Mouse (Mus musculus) intestine, embryonic 16.5 days (tissue): ENCODE results near the gene Triobp. TPM values are rescaled to one million over a fixed set of nuclear protein-coding genes. Genes with fewer than 3 reads are reported as not detected.
A peak's percentile ranks its signal among the peaks of the same experiment; 100 is the strongest.

Experiments
- ATAC-seq: fragments of 200-750 bp; cut with Nextera tagmentation; 2 replicates; pipeline ENCODE4 v1.8.0; 2017; ENCODE audit warnings: moderate TSS enrichment, moderate library complexity
- H3K27ac ChIP-seq: fragments of 300-500 bp; sonication (generic); 2 replicates; pipeline ENCODE4 v1.5.1; 2014; ENCODE audit warnings: mild to moderate bottlenecking, low read length
- H3K27me3 ChIP-seq: fragments of 300-500 bp; sonication (generic); replicated peaks from 2 replicates; pipeline ENCODE4 v1.6.1; 2014; ENCODE audit warnings: low read length, control low read depth, mixed read lengths; ENCODE audit not compliant: control insufficient read depth, insufficient read depth
- H3K36me3 ChIP-seq: fragments of 300-500 bp; sonication (generic); 2 replicates; pipeline ENCODE4 v1.6.1; 2014; ENCODE audit warnings: low read length, control low read depth; ENCODE audit not compliant: control insufficient read depth, insufficient read depth
- H3K4me1 ChIP-seq: fragments of 300-500 bp; sonication (generic); 2 replicates; pipeline ENCODE4 v1.6.1; 2014; ENCODE audit warnings: low read length, control low read depth, mixed read lengths; ENCODE audit not compliant: control insufficient read depth, insufficient read depth
- H3K4me2 ChIP-seq: fragments of 300-500 bp; sonication (generic); 2 replicates; pipeline ENCODE4 v1.6.1; 2014; ENCODE audit warnings: low read depth, low read length, control low read depth
- H3K4me3 ChIP-seq: fragments of 300-500 bp; sonication (generic); 2 replicates; pipeline ENCODE4 v1.5.1; 2014; ENCODE audit warnings: mild to moderate bottlenecking, low read length
- H3K9ac ChIP-seq: fragments of 300-500 bp; sonication (generic); 2 replicates; pipeline ENCODE4 v1.6.1; 2014; ENCODE audit warnings: low read depth, low read length
- H3K9me3 ChIP-seq: fragments of 300-500 bp; sonication (generic); 2 replicates; pipeline ENCODE4 v1.6.1; 2016; ENCODE audit warnings: low read length, control low read depth; ENCODE audit not compliant: control insufficient read depth
- WGBS: fragments of 180-500 bp; shearing (Covaris S2); extraction: QIAGEN DNeasy Blood & Tissue Kit; methylation state at CpG from one replicate; pipeline ENCODE4 v1.1.7; 2014; 5-methylcytosine and 5-hydroxymethylcytosine counted together
- polyA plus RNA-seq: library from polyadenylated mRNA; unstranded; fragments of >200 nt; fragmentation: Nextera tagmentation; extraction: Ambion mirVana; gene quantifications from 2 replicates; pipeline ENCODE4 v1.2.1, GENCODE M21; 2015

Triobp gene
- polyA plus RNA-seq, result 54.3 and 58.7 TPM in 2 replicates

- Histone ChIP-seq H3K36me3 (no peaks in the 10 kb centered on the region), H3K9ac (peak within 1 kb of the TSS; percentile 63)
- ATAC-seq, result peak; percentile 98
Measured at GRCm38 (mm10) chr15:78947657-78948056, at the start of gene Triobp. TSS of gene Triobp (plus strand) at chr15:78947724.

GRCm38 (mm10) chr15:78898507-78899001, 49.0 kb upstream of the Triobp start:
- H3K27ac ChIP-seq, result peak overlapping the region; percentile 79
- peaks cover 64% of the 10 kb centered on the region for H3K4me1 ChIP-seq
- ATAC-seq, result no peak
- WGBS, result 54% methylated on average over 6 of the region's 6 CpGs
- H3K36me3 ChIP-seq, result no peaks in the 10 kb centered on the region; the same call in 1 of the 2 replicates
- no peaks in the 10 kb centered on the region for H3K9me3 ChIP-seq
- H3K4me3 ChIP-seq, result 0 out of 2 replicates have a peak overlapping the region, but pooled peaks have one; percentile 7
- H3K27me3 ChIP-seq, result no peaks in the 10 kb centered on the region
- peak overlapping the region; percentile 73 for H3K4me2 ChIP-seq
- peak overlapping the region; percentile 85; the same call in 1 of the 2 replicates for H3K9ac ChIP-seq

More at GRCm38 (mm10) chr15:78947657-78948056, at the start of gene Triobp:
- H3K4me1 ChIP-seq, result peaks cover 14% of the 10 kb centered on the region
- peak within 1 kb of the TSS; percentile 84 for H3K4me2 ChIP-seq
- peaks cover 3% of the 10 kb centered on the region for H3K27me3 ChIP-seq
- peak within 1 kb of the TSS; percentile 52 for H3K4me3 ChIP-seq
- H3K27ac ChIP-seq, result no peak within 1 kb of the TSS
- WGBS, result under 1% methylated on average over 24 of the region's 24 CpGs
- H3K9me3 ChIP-seq, result no peaks in the 10 kb centered on the region

- Histone ChIP-seq H3K36me3 (peaks cover under 1% of the 10 kb centered on the region; the same call in 1 of the 2 replicates), H3K9ac (peak within 1 kb of the TSS; percentile 85), H3K9me3 (no peaks in the 10 kb centered on the region), H3K4me3 (peak within 1 kb of the TSS; percentile 84), H3K27me3 (no peaks in the 10 kb centered on the region), H3K27ac (peak within 1 kb of the TSS; percentile 79), H3K4me2 (peak within 1 kb of the TSS; percentile 73), H3K4me1 (peaks cover 57% of the 10 kb centered on the region)
- no peak for ATAC-seq
- 4% methylated on average over 20 of the region's 20 CpGs for WGBS
Measured at GRCm38 (mm10) chr15:78899409-78899739, 48.1 kb upstream of the Triobp start, which contains the start of gene Gm49510. TSS of gene Gm49510 (plus strand) at chr15:78899667.

GRCm38 (mm10) chr15:78899740-78900584, 47.6 kb upstream of the Triobp start, which contains the start of gene Sh3bp1:
TSS of gene Sh3bp1 (plus strand) at chr15:78899768.
- 2% methylated on average over 47 of the region's 47 CpGs for WGBS
- H3K36me3 ChIP-seq, result peaks cover 2% of the 10 kb centered on the region; the same call in 1 of the 2 replicates
- no peaks in the 10 kb centered on the region for H3K27me3 ChIP-seq
- peak within 1 kb of the TSS; percentile 73 for H3K4me2 ChIP-seq
- H3K9me3 ChIP-seq, result no peaks in the 10 kb centered on the region
- peak within 1 kb of the TSS; percentile 85 for H3K9ac ChIP-seq
- H3K4me3 ChIP-seq, result peak within 1 kb of the TSS; percentile 84
- peaks cover 51% of the 10 kb centered on the region for H3K4me1 ChIP-seq
- peak within 1 kb of the TSS; percentile 79 for H3K27ac ChIP-seq
- peak; percentile 57 for ATAC-seq

GRCm38 (mm10) chr15:78900585-78901421, 46.7 kb upstream of the Triobp start:
- Histone ChIP-seq H3K27me3 (no peaks in the 10 kb centered on the region), H3K9ac (peak overlapping the region; percentile 85), H3K4me3 (peak overlapping the region; percentile 84), H3K27ac (peak overlapping the region; percentile 79), H3K36me3 (0 out of 2 replicates have a peak, but pooled peaks cover 2% of the 10 kb centered on the region), H3K4me1 (peaks cover 46% of the 10 kb centered on the region), H3K9me3 (no peaks in the 10 kb centered on the region), H3K4me2 (peak overlapping the region; percentile 73)
- peak; percentile 11; the same call in 1 of the 2 replicates for ATAC-seq
- 17% methylated on average over 18 of the region's 18 CpGs for WGBS

- peak overlapping the region; percentile 10; the same call in 1 of the 2 replicates for H3K27ac ChIP-seq
- H3K9me3 ChIP-seq, result no peaks in the 10 kb centered on the region
- no peak for ATAC-seq
- WGBS, result 47% methylated on average over 8 of the region's 8 CpGs
- no peaks in the 10 kb centered on the region for H3K27me3 ChIP-seq
- peaks cover 40% of the 10 kb centered on the region for H3K4me1 ChIP-seq
- peak overlapping the region; percentile 85 for H3K9ac ChIP-seq
- peak overlapping the region; percentile 84 for H3K4me3 ChIP-seq
- H3K36me3 ChIP-seq, result 0 out of 2 replicates have a peak, but pooled peaks cover 2% of the 10 kb centered on the region
- peak overlapping the region; percentile 73 for H3K4me2 ChIP-seq
Measured at GRCm38 (mm10) chr15:78901422-78901789, 46.1 kb upstream of the Triobp start.

GRCm38 (mm10) chr15:78903243-78903642, 44.3 kb upstream of the Triobp start:
- 3% methylated on average over 2 of the region's 2 CpGs for WGBS
- H3K27ac ChIP-seq, result no peak overlapping the region
- H3K9ac ChIP-seq, result peak overlapping the region; percentile 57
- peaks cover 28% of the 10 kb centered on the region for H3K4me1 ChIP-seq
- ATAC-seq, result no peak
- H3K27me3 ChIP-seq, result no peaks in the 10 kb centered on the region
- H3K4me2 ChIP-seq, result no peak overlapping the region
- H3K36me3 ChIP-seq, result 0 out of 2 replicates have a peak, but pooled peaks cover 2% of the 10 kb centered on the region
- no peaks in the 10 kb centered on the region for H3K9me3 ChIP-seq
- H3K4me3 ChIP-seq, result no peak overlapping the region

GRCm38 (mm10) chr15:78908399-78908798, 39.1 kb upstream of the Triobp start:
- Histone ChIP-seq H3K4me3 (no peak overlapping the region), H3K27ac (no peak overlapping the region), H3K4me2 (no peak overlapping the region), H3K9ac (no peak overlapping the region), H3K9me3 (no peaks in the 10 kb centered on the region), H3K36me3 (0 out of 2 replicates have a peak, but pooled peaks cover 2% of the 10 kb centered on the region), H3K27me3 (no peaks in the 10 kb centered on the region), H3K4me1 (peaks cover 4% of the 10 kb centered on the region)
- no peak for ATAC-seq
- WGBS, result 81% methylated on average over 7 of the region's 7 CpGs
